In the genomic region with DNA sequence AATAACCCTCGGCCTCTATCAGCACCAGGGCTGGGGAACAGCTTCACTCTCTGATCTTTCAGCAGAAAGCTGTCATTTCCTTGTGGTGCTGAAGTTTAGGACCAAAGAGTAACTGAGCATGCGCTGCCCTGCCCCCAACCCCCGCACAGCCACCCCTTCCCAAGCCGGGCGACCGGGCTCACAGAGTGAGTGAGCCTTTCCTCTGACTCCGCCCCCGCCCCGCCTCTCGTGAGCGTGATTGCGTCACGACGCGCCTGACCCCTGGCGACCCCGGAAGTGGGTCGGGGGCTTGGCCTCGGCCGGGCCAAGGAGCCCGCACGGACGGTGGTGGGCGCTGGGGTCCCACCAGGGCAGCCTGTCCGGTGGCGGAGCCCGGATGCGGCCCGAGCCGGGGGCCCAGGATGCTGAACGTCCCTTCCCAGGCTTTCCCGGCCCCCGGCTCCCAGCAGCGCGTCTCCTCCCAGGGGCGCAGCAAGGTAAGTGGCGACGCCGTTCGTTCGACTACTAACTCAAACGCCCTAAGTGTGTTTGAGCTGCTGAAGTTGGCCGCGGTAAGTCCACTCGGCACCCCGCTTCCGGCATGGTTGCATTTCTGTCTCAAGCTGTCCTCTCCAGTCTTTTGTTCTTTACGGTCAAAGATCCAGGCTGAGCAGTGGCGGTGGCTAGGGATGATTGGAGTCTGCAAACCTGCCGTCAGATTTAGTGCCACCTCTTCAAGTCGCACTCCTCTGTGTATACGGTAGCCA, we compare ENCODE assay signal across 1 mouse cellular context.
TF ChIP-seq lines count a peak whose summit lies in the region.

A gene (plus strand): TSS at position 237 of the 746 bp plus-strand sequence.

TF ChIP-seq in myocyte, 11 proteins besides CTCF, POLR2A, EP300 and RAD21 (continued from another document):
- 0 out of 2 replicates have a peak, but pooled peaks have one; percentile 20 for TF ChIP-seq CEBPB (IDR thresholded peaks at IDR 0.05; ENCODE audit: insufficient read depth, poor library complexity, severe bottlenecking)
